Mouse (Mus musculus): Measurements from ENCODE around the gene Fam126a. TPM values are rescaled to one million over a fixed set of nuclear protein-coding genes. Genes with fewer than 3 reads are reported as not detected.
"Not testable (repeated sequence)": the region's sequence is repeated elsewhere in the genome, so short reads cannot be mapped to it uniquely, and the experiment has no call there.

The Fam126a gene
- total RNA-seq, 2 experiments from 2014 or later, result 48.4 to 50.7 TPM

GRCm38 (mm10) chr5:23900190-23900589 is 130.3 kb downstream of the Fam126a start:
- DNase-seq, result no peak

- DNase-seq, result peak; percentile 55
Observed at GRCm38 (mm10) chr5:23893864-23894771, 136.4 kb downstream of the Fam126a start.

- DNase-seq, result no peak
Observed at GRCm38 (mm10) chr5:23893156-23893863, 137.2 kb downstream of the Fam126a start.

- DNase-seq, result peak; percentile 88
Observed at GRCm38 (mm10) chr5:23890734-23891133, 139.8 kb downstream of the Fam126a start.

- no peak for DNase-seq
Observed at GRCm38 (mm10) chr5:23889461-23889860, 141.0 kb downstream of the Fam126a start.

- DNase-seq, result no peak
Observed at GRCm38 (mm10) chr5:23887111-23887510, 143.4 kb downstream of the Fam126a start.

GRCm38 (mm10) chr5:23874457-23874856 is 156.0 kb downstream of the Fam126a start:
- DNase-seq, result no peak

GRCm38 (mm10) chr5:23872586-23872985 is 157.9 kb downstream of the Fam126a start:
- DNase-seq, result no peak

GRCm38 (mm10) chr5:23871323-23871722 is 159.2 kb downstream of the Fam126a start:
- not testable (repeated sequence) for DNase-seq

GRCm38 (mm10) chr5:23865941-23866340 is 164.5 kb downstream of the Fam126a start:
- DNase-seq, result no peak

Other genes with a start within 250 kb of the Fam126a start
- gene Pus7, start 247.0 kb downstream of the Fam126a start, total RNA-seq (2021), result 10 to 100 TPM; 20.0 to 22.3 TPM
- 10 to 100 TPM; 17.7 to 23.8 TPM for gene Rint1, start 243.0 kb downstream of the Fam126a start, total RNA-seq (2021)
- gene Tomm7, start 186.5 kb downstream of the Fam126a start, total RNA-seq (2021), result 100 to 1,000 TPM; 117 TPM
- 10 to 100 TPM; 29.5 to 34.8 TPM for gene Klhl7, start 69.9 kb upstream of the Fam126a start, total RNA-seq (2021)
- 1 to 10 TPM; 7.5 to 9.3 TPM for gene Nupl2, start 134.3 kb upstream of the Fam126a start, total RNA-seq (2021)

All from adrenal gland, postnatal 10 days (tissue).